Mouse (Mus musculus) erythroblast, embryonic 14.5 days (primary cell): Measurements from ENCODE around the gene Papln. TPM values are rescaled to one million over a fixed set of nuclear protein-coding genes. Genes with fewer than 3 reads are reported as not detected.

ENCODE experiments used
- H3K27me3 ChIP-seq: 2 replicates; pipeline ENCODE4 v1.6.1; 2012; ENCODE audit warnings: inconsistent platforms; ENCODE audit not compliant: control insufficient read depth
- H3K36me3 ChIP-seq: 2 replicates; pipeline ENCODE4 v1.6.1; 2012; ENCODE audit warnings: mild to moderate bottlenecking, inconsistent platforms; ENCODE audit not compliant: control insufficient read depth
- H3K4me1 ChIP-seq: 2 replicates; pipeline ENCODE4 v1.6.1; 2012; ENCODE audit warnings: inconsistent platforms; ENCODE audit not compliant: control insufficient read depth
- H3K4me3 ChIP-seq: replicated peaks from 2 replicates; pipeline ENCODE3; 2012; ENCODE audit warnings: moderate library complexity, mild to moderate bottlenecking, inconsistent platforms
- H3K9me3 ChIP-seq: 2 replicates; pipeline ENCODE4 v1.6.1; 2012; ENCODE audit warnings: low read length, inconsistent platforms, mixed read lengths; ENCODE audit not compliant: control insufficient read depth
- GATA1 ChIP-seq: IDR thresholded peaks from 2 replicates; pipeline ENCODE4 v1.6.1; 2012; ENCODE audit warnings: low read length, inconsistent platforms, mixed read lengths
- TAL1 ChIP-seq: IDR thresholded peaks from 3 replicates; pipeline ENCODE4 v1.6.1; 2012; ENCODE audit warnings: low read length, inconsistent platforms, mixed read lengths
- polyA plus RNA-seq: library from polyadenylated mRNA; stranded (reverse); fragments of >175 nt; gene quantifications from 2 replicates; pipeline ENCODE4 v1.2.3, GENCODE M21; 2012

Gene Papln
- polyA plus RNA-seq, 1 experiment = not detected

DNA sequence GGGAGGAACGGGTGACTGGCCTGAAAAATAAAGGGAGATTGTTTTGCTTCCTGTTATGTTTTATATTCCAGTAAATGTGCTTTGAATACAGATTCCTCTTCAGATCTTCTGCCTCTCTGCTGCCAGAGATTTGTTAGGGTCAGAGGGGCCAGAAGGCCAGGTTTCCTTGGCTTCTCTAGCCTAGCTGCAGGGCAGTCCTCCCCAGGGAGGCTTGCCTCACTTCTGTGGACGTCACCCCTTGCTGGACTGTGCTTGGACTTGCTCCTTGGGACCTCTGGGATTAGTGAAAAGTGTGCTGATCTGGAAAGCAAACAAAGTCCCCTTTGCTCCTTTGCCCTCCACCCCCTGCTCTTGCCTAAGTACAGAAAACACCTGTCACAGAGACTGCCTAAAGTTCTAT lies 31.6 kb downstream of the Papln start:
- TF ChIP-seq GATA1 (no peak), TAL1 (no peak)
- Histone ChIP-seq H3K4me1 (no peaks in the 10 kb centered on the region), H3K9me3 (no peaks in the 10 kb centered on the region), H3K27me3 (no peaks in the 10 kb centered on the region), H3K36me3 (peaks cover 51% of the 10 kb centered on the region), H3K4me3 (no peak overlapping the region)

DNA sequence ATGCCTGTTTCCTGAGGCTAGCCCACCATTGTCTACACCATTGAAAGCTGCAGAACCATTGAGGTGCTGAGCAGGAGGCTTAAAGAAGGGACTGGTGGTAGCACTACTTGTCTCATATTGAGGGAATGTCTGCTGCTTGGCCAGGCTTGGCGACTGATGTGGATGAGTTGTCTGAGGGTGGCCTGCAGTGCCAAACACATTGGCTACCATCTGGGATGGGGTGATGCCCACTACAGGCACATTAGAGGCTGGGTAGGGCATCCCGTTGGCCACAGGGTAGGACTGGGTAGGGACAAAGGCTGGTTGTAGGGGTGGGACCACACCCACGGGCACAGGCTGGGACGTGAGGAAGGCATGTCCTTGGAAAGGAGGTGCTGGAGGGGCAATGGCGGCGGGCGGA lies 32.2 kb downstream of the Papln start:
- TF ChIP-seq GATA1 = no peak
- no peak for TF ChIP-seq TAL1
- no peak overlapping the region for H3K4me3 ChIP-seq
- H3K27me3 ChIP-seq = no peaks in the 10 kb centered on the region
- H3K36me3 ChIP-seq = peaks cover 56% of the 10 kb centered on the region
- H3K4me1 ChIP-seq = no peaks in the 10 kb centered on the region
- no peaks in the 10 kb centered on the region for H3K9me3 ChIP-seq

DNA sequence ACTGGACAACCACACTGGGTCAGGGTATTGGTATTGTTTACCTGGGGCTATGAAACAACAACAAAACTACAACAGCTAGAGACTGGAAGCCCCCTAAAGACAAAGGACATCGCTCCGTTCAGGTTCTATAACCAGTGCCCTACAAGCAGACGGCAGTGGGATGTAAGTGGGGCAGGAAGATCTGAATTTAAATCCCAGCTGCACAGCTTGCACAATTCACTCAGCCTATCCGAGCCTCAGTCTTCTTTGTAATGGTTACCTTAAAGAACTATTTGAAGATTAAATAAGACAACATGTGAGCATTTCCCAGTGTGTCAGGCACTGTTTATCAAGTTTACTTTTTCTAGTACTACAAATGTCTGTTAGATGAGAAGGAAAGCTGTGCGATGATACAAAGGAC lies 34.9 kb downstream of the Papln start:
- TF ChIP-seq TAL1 (no peak), GATA1 (no peak)
- Histone ChIP-seq H3K4me3 (no peak overlapping the region), H3K4me1 (no peaks in the 10 kb centered on the region), H3K36me3 (peaks cover 61% of the 10 kb centered on the region), H3K27me3 (no peaks in the 10 kb centered on the region), H3K9me3 (no peaks in the 10 kb centered on the region)

DNA sequence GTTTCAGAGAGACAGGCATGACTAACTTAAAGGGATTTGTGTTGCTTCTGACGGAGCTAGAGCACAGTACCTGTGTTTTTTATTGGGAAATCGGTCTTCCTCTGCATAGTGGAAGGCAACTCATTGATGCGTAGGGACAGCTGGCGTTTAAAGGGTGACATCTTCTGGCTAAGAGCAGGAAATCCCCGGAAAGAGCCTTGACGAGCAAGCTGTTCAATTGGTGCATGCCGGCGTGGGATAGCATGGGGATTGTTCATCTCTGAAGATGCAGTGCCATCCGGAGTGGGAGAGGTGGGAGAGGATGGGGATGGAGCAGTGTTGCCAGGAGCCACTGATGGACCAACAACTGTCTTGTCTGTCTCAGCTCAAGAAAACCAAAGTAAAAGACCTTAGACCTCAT lies 37.5 kb downstream of the Papln start:
- Histone ChIP-seq H3K36me3 (peaks cover 70% of the 10 kb centered on the region), H3K4me3 (no peak overlapping the region), H3K27me3 (no peaks in the 10 kb centered on the region), H3K9me3 (peaks cover 6% of the 10 kb centered on the region), H3K4me1 (no peaks in the 10 kb centered on the region)
- TF ChIP-seq TAL1 (no peak), GATA1 (no peak)

DNA sequence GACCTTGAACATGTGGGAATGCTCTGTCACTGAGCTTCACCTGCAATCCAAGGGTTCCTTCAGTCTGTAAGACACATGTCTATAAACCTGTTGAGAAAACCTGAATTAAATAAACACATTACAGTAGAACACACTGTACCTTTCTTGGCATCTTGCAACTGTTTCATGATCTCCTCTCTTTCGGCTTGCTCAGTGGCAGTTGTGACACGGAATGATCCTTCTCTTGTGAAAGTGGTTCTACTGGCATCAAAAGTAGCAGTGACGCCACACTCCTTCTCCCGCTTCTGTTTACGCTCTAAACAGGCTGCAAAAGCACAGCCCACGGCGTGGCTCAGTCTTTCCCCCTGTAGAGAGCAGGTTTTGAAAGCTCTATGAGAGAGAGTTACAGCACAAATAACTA lies 40.2 kb downstream of the Papln start:
- no peak overlapping the region for H3K4me3 ChIP-seq
- peaks cover 6% of the 10 kb centered on the region for H3K9me3 ChIP-seq
- H3K4me1 ChIP-seq = no peaks in the 10 kb centered on the region
- H3K36me3 ChIP-seq = peaks cover 75% of the 10 kb centered on the region
- TF ChIP-seq TAL1 (no peak), GATA1 (no peak)
- H3K27me3 ChIP-seq = no peaks in the 10 kb centered on the region

DNA sequence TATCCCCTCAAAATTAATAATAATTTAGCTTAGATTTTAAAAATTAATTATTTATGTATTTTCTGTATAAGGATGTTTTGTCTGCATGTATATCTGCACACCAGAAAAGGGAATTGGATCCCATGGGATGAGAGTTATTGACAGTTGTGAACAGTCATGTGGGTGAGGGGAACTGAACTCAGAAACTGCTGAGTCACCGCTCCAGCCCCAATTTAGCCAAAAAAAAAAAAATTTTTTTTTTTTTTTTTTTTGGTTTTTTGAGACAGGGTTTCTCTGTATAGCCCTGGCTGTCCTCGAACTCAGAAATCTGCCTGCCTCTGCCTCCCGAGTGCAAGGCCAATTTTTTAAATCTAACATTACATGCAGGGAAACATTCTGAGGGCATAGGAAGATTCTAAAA lies 48.5 kb downstream of the Papln start:
- no peak for TF ChIP-seq TAL1
- TF ChIP-seq GATA1 = no peak

DNA sequence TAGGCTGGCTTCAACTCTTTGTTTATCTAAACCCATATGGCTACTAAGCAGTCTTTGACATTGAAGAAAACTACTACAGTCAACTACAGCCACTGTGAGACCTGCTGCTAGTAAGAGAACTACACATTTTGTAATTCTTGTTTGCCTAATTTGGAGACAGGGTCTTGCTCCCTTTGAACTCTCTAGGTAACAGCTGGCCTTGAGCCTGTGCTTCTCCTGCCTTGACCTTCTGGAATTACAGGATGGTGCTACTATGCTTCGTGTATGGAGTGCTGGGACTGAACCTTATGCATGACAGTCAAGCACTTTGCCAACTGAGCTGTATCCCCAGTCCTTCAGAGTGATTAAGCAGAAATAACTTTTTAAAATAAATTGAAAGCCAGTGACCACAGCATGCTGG lies 53.2 kb downstream of the Papln start:
- H3K9me3 ChIP-seq = no peaks in the 10 kb centered on the region
- H3K4me1 ChIP-seq = peaks cover 1% of the 10 kb centered on the region; the same call in 1 of the 2 replicates
- no peak for TF ChIP-seq GATA1
- TF ChIP-seq TAL1 = no peak
- peaks cover 4% of the 10 kb centered on the region for H3K36me3 ChIP-seq
- no peak overlapping the region for H3K4me3 ChIP-seq
- no peaks in the 10 kb centered on the region for H3K27me3 ChIP-seq

More for the DNA sequence above, 48.5 kb downstream of the Papln start:
- Histone ChIP-seq H3K27me3 (no peaks in the 10 kb centered on the region), H3K36me3 (peaks cover 13% of the 10 kb centered on the region), H3K9me3 (no peaks in the 10 kb centered on the region), H3K4me1 (peaks cover 1% of the 10 kb centered on the region; the same call in 1 of the 2 replicates), H3K4me3 (no peak overlapping the region)

DNA sequence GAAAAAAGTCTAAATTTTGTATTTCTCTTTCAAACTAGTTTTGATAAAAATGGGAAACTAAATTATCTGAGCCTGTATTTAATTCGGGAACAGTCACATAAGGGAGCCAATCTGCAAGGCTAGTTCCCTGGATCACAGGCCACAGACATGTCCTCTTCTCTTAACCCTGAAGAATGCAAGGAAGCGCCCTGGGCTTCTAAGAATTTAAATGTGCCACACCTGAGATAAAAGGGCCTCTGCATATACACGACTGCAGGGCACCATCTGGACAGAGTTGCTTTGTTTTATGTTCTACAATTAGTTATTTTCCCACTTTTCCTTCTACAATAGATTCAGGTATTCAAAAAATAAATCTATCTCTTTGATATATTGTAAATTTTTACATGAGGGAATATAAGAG lies 67.0 kb downstream of the Papln start:
- TF ChIP-seq GATA1 (no peak), TAL1 (no peak)
- Histone ChIP-seq H3K4me1 (peaks cover 7% of the 10 kb centered on the region), H3K4me3 (no peak overlapping the region), H3K36me3 (peaks cover 18% of the 10 kb centered on the region), H3K27me3 (no peaks in the 10 kb centered on the region), H3K9me3 (no peaks in the 10 kb centered on the region)

DNA sequence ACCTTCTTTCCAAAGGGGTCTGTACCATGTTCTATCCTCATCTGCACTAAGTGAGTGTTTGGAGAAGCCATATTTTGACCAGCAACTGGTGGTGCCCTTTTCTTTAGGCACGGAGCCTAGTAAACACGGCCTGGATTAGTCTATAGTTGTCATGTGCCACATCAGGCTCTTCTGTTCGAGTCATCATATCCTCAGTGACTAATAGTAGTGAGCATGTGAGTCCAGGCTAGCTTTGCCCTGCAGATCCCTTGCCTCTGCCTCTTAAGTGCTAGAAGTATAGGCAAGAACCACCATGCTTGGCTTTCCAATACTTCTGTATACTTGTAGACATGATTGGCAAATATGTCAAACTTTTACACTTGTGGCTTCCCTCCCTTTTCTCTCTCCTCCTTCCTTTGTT lies 70.5 kb downstream of the Papln start:
- no peaks in the 10 kb centered on the region for H3K27me3 ChIP-seq
- peaks cover 24% of the 10 kb centered on the region for H3K36me3 ChIP-seq
- H3K4me1 ChIP-seq = peaks cover 7% of the 10 kb centered on the region
- no peak overlapping the region for H3K4me3 ChIP-seq
- no peaks in the 10 kb centered on the region for H3K9me3 ChIP-seq
- TF ChIP-seq TAL1 = no peak
- no peak for TF ChIP-seq GATA1

DNA sequence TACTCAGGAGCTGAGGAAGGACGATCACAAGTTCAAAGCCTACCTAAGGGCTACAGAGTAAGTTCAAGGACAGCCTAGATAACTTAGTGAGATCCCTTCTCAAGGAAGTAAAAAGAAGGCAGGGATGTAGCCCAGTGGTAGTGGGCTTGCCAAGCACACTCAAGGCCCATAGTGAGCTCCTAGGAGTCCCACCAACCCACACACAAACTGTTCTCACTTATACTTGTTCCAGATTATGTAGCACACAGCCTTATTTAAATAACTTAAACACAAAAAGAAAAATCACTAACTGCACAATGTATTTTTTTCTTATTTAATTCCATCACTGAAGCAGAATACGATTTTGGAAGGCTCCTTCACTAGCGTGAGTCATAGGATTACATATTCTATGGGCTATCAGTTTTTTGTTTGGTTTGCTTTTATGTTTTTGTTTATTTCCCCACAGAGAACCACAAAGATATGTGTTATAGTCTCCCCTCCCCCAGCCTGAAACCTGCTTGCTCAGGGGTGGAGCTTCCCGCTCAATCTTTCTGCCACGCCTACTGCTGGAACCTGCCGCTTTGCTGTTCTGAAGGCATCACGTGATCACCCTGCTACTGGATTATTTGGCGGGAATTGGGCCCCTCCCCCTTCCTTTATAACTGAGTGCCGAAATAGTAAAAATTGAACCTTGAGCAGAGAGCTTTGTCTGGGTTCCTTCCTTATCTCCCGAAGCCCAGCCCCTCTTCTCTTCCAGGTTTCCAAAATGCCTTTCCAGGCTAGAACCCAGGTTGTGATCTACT lies 78.2 kb downstream of the Papln start:
- peaks cover 18% of the 10 kb centered on the region for H3K36me3 ChIP-seq
- no peaks in the 10 kb centered on the region for H3K4me1 ChIP-seq
- no peaks in the 10 kb centered on the region for H3K27me3 ChIP-seq
- no peaks in the 10 kb centered on the region for H3K9me3 ChIP-seq
- no peak overlapping the region for H3K4me3 ChIP-seq
- TF ChIP-seq GATA1 (no peak), TAL1 (no peak)

Other genes starting within 250 kb of the Papln start
- 0.53 TPM in 2 replicates for gene Dcaf4, start 243.2 kb upstream of the Papln start, polyA plus RNA-seq
- 0.66 and 1.0 TPM in 2 replicates for gene Zfyve1, start 166.4 kb upstream of the Papln start, polyA plus RNA-seq
- gene Rbm25, start 132.4 kb upstream of the Papln start, polyA plus RNA-seq = 5.2 and 6.1 TPM in 2 replicates
- gene Psen1, start 75.5 kb upstream of the Papln start, polyA plus RNA-seq = 0.53 and 0.65 TPM in 2 replicates
- gene Numb, start 158.3 kb downstream of the Papln start, polyA plus RNA-seq = 0.85 and 0.86 TPM in 2 replicates
- 0.49 and 0.98 TPM in 2 replicates for gene Riox1, start 187.0 kb downstream of the Papln start, polyA plus RNA-seq
- not detected in 2 replicates for gene Heatr4, start 221.2 kb downstream of the Papln start, polyA plus RNA-seq
- gene Acot2, start 224.2 kb downstream of the Papln start, polyA plus RNA-seq = 0.05 TPM in 1 of 2 replicates, not detected in the other
- gene Acot1, start 245.9 kb downstream of the Papln start, polyA plus RNA-seq = 0.01 and 0.05 TPM in 2 replicates